Mouse (Mus musculus) heart, postnatal 14 days (tissue): Measurements from ENCODE around the gene Gm17606. TPM values are rescaled to one million over a fixed set of nuclear protein-coding genes. Genes with fewer than 3 reads are reported as not detected.

Source experiments
- DNase-seq, 2 experiments: peaks; one replicate each; pipeline ENCODE4 v3.0.0; 2021 to 2022
- intact Hi-C: fragments of 180-260 bp; cut with DNase I; formaldehyde crosslinking; loops from one replicate; pipeline ENCODE4 v1.15.1; 2025
- total RNA-seq, 2 experiments: library from RNA; stranded (reverse); gene quantifications; 2 replicates each; pipeline ENCODE4 v1.2.3; 2021

The Gm17606 gene
- total RNA-seq, 2 experiments from 2014 or later: not detected

- intact Hi-C loops: no loop called here
- no peak for DNase-seq
These were observed 19.6 kb upstream of the Gm17606 start, which contains the start of gene Psmb11 for GRCm38 (mm10) chr14:54621133-54621532. Gene Psmb11 (plus strand): TSS chr14:54621433.

GRCm38 (mm10) chr14:54623334-54623733 lies 17.4 kb upstream of the Gm17606 start:
- intact Hi-C loops: no loop called here
- no peak for DNase-seq

- no peak for DNase-seq
- intact Hi-C loops: no loop called here
These were observed 15.8 kb upstream of the Gm17606 start for GRCm38 (mm10) chr14:54624976-54625375.

GRCm38 (mm10) chr14:54628103-54628502 lies 12.6 kb upstream of the Gm17606 start:
- intact Hi-C loops: no loop called here
- DNase-seq: no peak

GRCm38 (mm10) chr14:54629797-54630196 lies 11.0 kb upstream of the Gm17606 start:
- intact Hi-C loops: no loop called here
- DNase-seq: no peak

GRCm38 (mm10) chr14:54630583-54631239 lies 10.0 kb upstream of the Gm17606 start:
- DNase-seq: no peak
- intact Hi-C loops: no loop called here

GRCm38 (mm10) chr14:54631240-54631599 lies 9.5 kb upstream of the Gm17606 start:
- intact Hi-C loops: no loop called here
- no peak for DNase-seq

GRCm38 (mm10) chr14:54632252-54632651 lies 8.5 kb upstream of the Gm17606 start:
- intact Hi-C loops: no loop called here
- DNase-seq: no peak

GRCm38 (mm10) chr14:54634182-54634581 lies 6.6 kb upstream of the Gm17606 start:
- no peak for DNase-seq
- intact Hi-C loops: no loop called here

GRCm38 (mm10) chr14:54636954-54637353 lies 3.8 kb upstream of the Gm17606 start:
- intact Hi-C loops: loop anchor here (5.0 kb wide), 1 partner anchor 110 kb away; no protein-coding TSS in a partner anchor
- DNase-seq: peak; percentile 47 to 60

GRCm38 (mm10) chr14:54638210-54638609 lies 2.5 kb upstream of the Gm17606 start:
- DNase-seq: no peak
- intact Hi-C loops: loop anchor here (5.0 kb wide), 1 partner anchor 111 kb away; no protein-coding TSS in a partner anchor

- DNase-seq: no peak
- intact Hi-C loops: loop anchor here (5.0 to 10.0 kb wide), 3 partner anchors 33 to 575 kb away; partner anchors contain the start of gene 4931414P19Rik
These were observed 631 bp upstream of the Gm17606 start for GRCm38 (mm10) chr14:54640121-54640520.

- intact Hi-C loops: loop anchor here (1.0 to 10.0 kb wide), 4 partner anchors 34 to 577 kb away; partner anchors contain the start of gene 4931414P19Rik
- DNase-seq: peak; percentile 89 to 90
These were observed 685 bp downstream of the Gm17606 start, which contains the start of gene Cdh24 for GRCm38 (mm10) chr14:54641305-54641969. Gene Cdh24 (minus strand): TSS chr14:54641364.

- intact Hi-C loops: loop anchor here (2.0 to 10.0 kb wide), 4 partner anchors 35 to 578 kb away; partner anchors contain the start of gene 4931414P19Rik
- no peak for DNase-seq
These were observed 1.6 kb downstream of the Gm17606 start for GRCm38 (mm10) chr14:54642224-54642944.

- intact Hi-C loops: loop anchor here (2.0 to 10.0 kb wide), 4 partner anchors 36 to 578 kb away; partner anchors contain the start of gene 4931414P19Rik
- DNase-seq: no peak
These were observed 2.3 kb downstream of the Gm17606 start for GRCm38 (mm10) chr14:54643011-54643410.

- intact Hi-C loops: loop anchor here (5.0 to 10.0 kb wide), 3 partner anchors 37 to 579 kb away; partner anchors contain the start of gene 4931414P19Rik
- no peak for DNase-seq
These were observed 3.5 kb downstream of the Gm17606 start for GRCm38 (mm10) chr14:54644294-54644693.

GRCm38 (mm10) chr14:54646455-54646854 lies 5.7 kb downstream of the Gm17606 start:
- intact Hi-C loops: loop anchor here (10.0 kb wide), 1 partner anchor 582 kb away; no protein-coding TSS in a partner anchor
- no peak for DNase-seq

GRCm38 (mm10) chr14:54646898-54647636 lies 6.3 kb downstream of the Gm17606 start:
- intact Hi-C loops: loop anchor here (10.0 kb wide), 1 partner anchor 582 kb away; no protein-coding TSS in a partner anchor
- DNase-seq: no peak

GRCm38 (mm10) chr14:54647900-54648299 lies 7.1 kb downstream of the Gm17606 start:
- no peak for DNase-seq
- intact Hi-C loops: loop anchor here (10.0 kb wide), 1 partner anchor 583 kb away; no protein-coding TSS in a partner anchor
